Comparison of ENCODE assay signal across 22 mouse cellular contexts in genomic region chr10:97093886-97094285, GRCm38 (mm10).
DNase-seq lines count a peak whose midpoint lies in the region; ATAC-seq and TF ChIP-seq lines count a peak whose summit lies in the region.
"Had no signal": no experiment of that assay in that cellular context is flagged by ENCODE, and none has a peak within 500 bp of the region (broad histone marks: within the 10 kb centered on the region; RNA-seq: fewer than 3 reads in every experiment).

No protein-coding gene starts in this region.

- no peaks in the 10 kb centered on the region for H3K36me3 ChIP-seq in heart, embryonic 10.5 days
- H3K36me3 ChIP-seq in hindbrain, embryonic 14.5 days (replicated peaks; ENCODE audit: control insufficient read depth, insufficient read depth), result no peaks in the 10 kb centered on the region
- H3K36me3 ChIP-seq: embryonic facial prominence, embryonic 15.5 days; forebrain, embryonic 12.5 days; heart, embryonic 12.5 days; hindbrain, embryonic 13.5 days; intestine, embryonic 15.5 days had no signal

- peaks cover 2% of the 10 kb centered on the region; the same call in 1 of the 2 replicates for H3K4me1 ChIP-seq in embryonic fibroblast, embryonic 13.5 days (ENCODE audit: control insufficient read depth, insufficient read depth, low read length)
- H3K4me1 ChIP-seq in heart, embryonic 10.5 days, result no peaks in the 10 kb centered on the region
- no peaks in the 10 kb centered on the region for H3K4me1 ChIP-seq in hindbrain, embryonic 14.5 days (replicated peaks; ENCODE audit: control insufficient read depth, insufficient read depth, low read length)
- H3K4me1 ChIP-seq: embryonic facial prominence, embryonic 15.5 days; forebrain, embryonic 12.5 days; heart, embryonic 12.5 days; hindbrain, embryonic 13.5 days; intestine, embryonic 15.5 days had no signal

- H3K4me2 ChIP-seq in hindbrain, embryonic 14.5 days (replicated peaks), result no peak overlapping the region
- H3K4me2 ChIP-seq: embryonic facial prominence, embryonic 15.5 days; forebrain, embryonic 12.5 days; heart, embryonic 12.5 days; hindbrain, embryonic 13.5 days; intestine, embryonic 15.5 days had no signal

- no peak for TF ChIP-seq CTCF in embryonic fibroblast, embryonic 13.5 days (IDR thresholded peaks at IDR 0.05; ENCODE audit: borderline replicate concordance, insufficient read depth, low read length)

- DNase-seq in 3T3-L1 (ENCODE audit: low read depth, low spot score), result peak; percentile 74
- peak; percentile 94 for DNase-seq in Muller cell, postnatal 12 days (ENCODE audit: inconsistent ontology term)
- peak; percentile 48 for DNase-seq in retina, embryonic 14.5 days (ENCODE audit: low spot score)
- no peak for DNase-seq in heart, postnatal 4 days
- no peak for DNase-seq in heart, embryonic 10.5 days (ENCODE audit: low spot score)
- no peak for DNase-seq in hindbrain, embryonic 14.5 days (ENCODE audit: low spot score)
- DNase-seq: adrenal gland, postnatal 14 days; cerebellum, adult 11-12 months; cerebellum, adult 9-10 months; cerebellum, postnatal 25 days; gastrocnemius, postnatal 10 days; heart, adult 18-20 months; kidney, adult 2 months had no signal

- TF ChIP-seq POLR2A in embryonic fibroblast, embryonic 13.5 days (IDR thresholded peaks at IDR 0.05; ENCODE audit: low read depth, low read length), result no peak

- no peak overlapping the region for H3K9ac ChIP-seq in hindbrain, embryonic 14.5 days
- H3K9ac ChIP-seq: embryonic facial prominence, embryonic 15.5 days; forebrain, embryonic 12.5 days; heart, embryonic 12.5 days; hindbrain, embryonic 13.5 days; intestine, embryonic 15.5 days had no signal

- WGBS in heart, embryonic 10.5 days, result 49% methylated on average over 3 of the region's 3 CpGs
- WGBS in hindbrain, embryonic 14.5 days, result 9% methylated on average over 3 of the region's 3 CpGs

- no peaks in the 10 kb centered on the region for H3K9me3 ChIP-seq in heart, embryonic 10.5 days
- H3K9me3 ChIP-seq in hindbrain, embryonic 14.5 days (ENCODE audit: control insufficient read depth, low read length), result no peaks in the 10 kb centered on the region
- H3K9me3 ChIP-seq: embryonic facial prominence, embryonic 15.5 days; forebrain, embryonic 12.5 days; hindbrain, embryonic 13.5 days; intestine, embryonic 15.5 days had no signal

- H3K27ac ChIP-seq in embryonic fibroblast, embryonic 13.5 days (ENCODE audit: insufficient read depth, low read length), result peak overlapping the region; percentile 71; the same call in 1 of the 2 replicates
- no peak overlapping the region for H3K27ac ChIP-seq in heart, embryonic 10.5 days
- H3K27ac ChIP-seq in hindbrain, embryonic 14.5 days, result no peak overlapping the region
- H3K27ac ChIP-seq: embryonic facial prominence, embryonic 15.5 days; forebrain, embryonic 12.5 days; hindbrain, embryonic 13.5 days; intestine, embryonic 15.5 days had no signal

- no peak for ATAC-seq in hindbrain, embryonic 14.5 days (ENCODE audit: low FRiP score)
- ATAC-seq: activated CD4-positive, CD25-positive, alpha-beta regulatory T cell, adult 4 months; forebrain, embryonic 16.5 days; intestine, embryonic 15.5 days had no signal

- no peaks in the 10 kb centered on the region for H3K27me3 ChIP-seq in heart, embryonic 10.5 days (ENCODE audit: insufficient read depth, poor library complexity, severe bottlenecking)
- no peaks in the 10 kb centered on the region for H3K27me3 ChIP-seq in hindbrain, embryonic 14.5 days (ENCODE audit: control insufficient read depth, insufficient read depth, low read length)
- H3K27me3 ChIP-seq: CH12.LX; embryonic facial prominence, embryonic 15.5 days; forebrain, embryonic 12.5 days; heart, embryonic 12.5 days; hindbrain, embryonic 13.5 days; intestine, embryonic 15.5 days had no signal

- no peak overlapping the region for H3K4me3 ChIP-seq in embryonic fibroblast, embryonic 13.5 days (ENCODE audit: insufficient read depth, low read length)
- no peak overlapping the region for H3K4me3 ChIP-seq in heart, embryonic 10.5 days
- no peak overlapping the region for H3K4me3 ChIP-seq in hindbrain, embryonic 14.5 days (replicated peaks; ENCODE audit: low read length)
- H3K4me3 ChIP-seq: embryonic facial prominence, embryonic 15.5 days; forebrain, embryonic 12.5 days; heart, embryonic 12.5 days; hindbrain, embryonic 13.5 days; intestine, embryonic 15.5 days had no signal

Comparison
In these comparisons a context has a peak if more than half of its experiments do, and no peak if none do; other contexts are left out.
1. DNase-seq: peak in 3T3-L1 (single experiment), Muller cell, postnatal 12 days (single experiment) and retina, embryonic 14.5 days (single experiment); none in heart, postnatal 4 days (single experiment), heart, embryonic 10.5 days (single experiment) and hindbrain, embryonic 14.5 days (single experiment).